Mouse (Mus musculus) limb, embryonic 14.5 days (tissue): ENCODE data around the gene Gm5134. TPM values are rescaled to one million over a fixed set of nuclear protein-coding genes. Genes with fewer than 3 reads are reported as not detected.
A peak's percentile ranks its signal among the peaks of the same experiment; 100 is the strongest.

ENCODE experiments used
- ATAC-seq: fragments of 200-750 bp; cut with Nextera tagmentation; 2 replicates; pipeline ENCODE4 v1.8.0; 2017; ENCODE audit warnings: low read depth, moderate number of reproducible peaks, moderate TSS enrichment; ENCODE audit not compliant: low FRiP score
- DNase-seq: peaks from one replicate; pipeline ENCODE4 v3.0.0-alpha.2; 2015; ENCODE audit warnings: low spot score
- H3K27ac ChIP-seq: fragments of 300-500 bp; sonication (generic); replicated peaks from 2 replicates; pipeline ENCODE4 v1.5.1; 2014; ENCODE audit warnings: low read depth, mild to moderate bottlenecking, low read length, moderate library complexity, mixed read lengths
- H3K27me3 ChIP-seq: fragments of 300-500 bp; sonication (generic); 2 replicates; pipeline ENCODE4 v1.6.1; 2014; ENCODE audit warnings: low read length, mixed read lengths; ENCODE audit not compliant: control insufficient read depth, insufficient read depth
- H3K36me3 ChIP-seq: fragments of 300-500 bp; sonication (generic); 2 replicates; pipeline ENCODE4 v1.6.1; 2014; ENCODE audit warnings: mild to moderate bottlenecking, low read length, moderate library complexity, mixed read lengths; ENCODE audit not compliant: control insufficient read depth, insufficient read depth
- H3K4me1 ChIP-seq: fragments of 300-500 bp; sonication (generic); 2 replicates; pipeline ENCODE4 v1.6.1; 2014; ENCODE audit warnings: antibody characterized with exemption, low read length, mixed read lengths; ENCODE audit not compliant: control insufficient read depth, insufficient read depth
- H3K4me2 ChIP-seq: fragments of 300-500 bp; sonication (generic); replicated peaks from 2 replicates; pipeline ENCODE4 v1.6.1; 2014; ENCODE audit warnings: low read depth, mild to moderate bottlenecking, low read length, moderate library complexity; ENCODE audit not compliant: severe bottlenecking
- H3K4me3 ChIP-seq: fragments of 300-500 bp; sonication (generic); replicated peaks from 2 replicates; pipeline ENCODE4 v1.5.1; 2014; ENCODE audit warnings: low read length
- H3K9ac ChIP-seq: fragments of 300-500 bp; sonication (generic); 2 replicates; pipeline ENCODE4 v1.6.1; 2014; ENCODE audit warnings: mild to moderate bottlenecking, low read depth, low read length, moderate library complexity; ENCODE audit not compliant: severe bottlenecking
- H3K9me3 ChIP-seq: fragments of 300-500 bp; sonication (generic); 2 replicates; pipeline ENCODE4 v1.6.1; 2016; ENCODE audit warnings: low read length; ENCODE audit not compliant: control insufficient read depth
- POLR2A ChIP-seq: fragments of 200-500 bp; IDR thresholded peaks from 2 replicates; pipeline ENCODE4 v1.8.0; 2012; ENCODE audit warnings: inconsistent platforms, mild to moderate bottlenecking, moderate library complexity, borderline replicate concordance; ENCODE audit not compliant: insufficient read depth, insufficient read length; ENCODE audit errors: extremely low read depth
- WGBS: fragments of 180-500 bp; shearing (Covaris S2); extraction: QIAGEN DNeasy Blood & Tissue Kit; methylation state at CpG from one replicate; pipeline ENCODE4 v1.1.7; 2014; 5-methylcytosine and 5-hydroxymethylcytosine counted together
- polyA plus RNA-seq, 2 experiments: library from polyadenylated mRNA; depleted of rRNA in 1 of 2; stranded (reverse) in 1 of 2; unstranded in 1 of 2; fragments of >200 nt; fragmentation: Nextera tagmentation in 1 of 2; extraction: Ambion mirVana in 1 of 2; gene quantifications; 2 replicates each; pipeline versions ENCODE4 v1.2.1 to v1.2.3; 2012 to 2014

Gene Gm5134
- polyA plus RNA-seq, 2 experiments: 0.04 to 0.10 TPM

GRCm38 (mm10) chr10:75916840-75917239, 37.5 kb upstream of the Gm5134 start:
- Histone ChIP-seq H3K9me3 (no peaks in the 10 kb centered on the region), H3K4me1 (peaks cover 24% of the 10 kb centered on the region), H3K36me3 (peaks cover 61% of the 10 kb centered on the region), H3K4me3 (no peak overlapping the region), H3K27me3 (no peaks in the 10 kb centered on the region), H3K9ac (no peak overlapping the region), H3K4me2 (no peak overlapping the region; the same call in 1 of the 2 replicates), H3K27ac (0 out of 2 replicates have a peak overlapping the region, but pooled peaks have one; percentile 65)
- no peak for TF ChIP-seq POLR2A
- ATAC-seq (0 out of 2 replicates have a peak, but pooled peaks have one; percentile 6), DNase-seq (peak; percentile 73)
- WGBS: 29% methylated on average over 8 of the region's 8 CpGs

- no peak overlapping the region for H3K9ac ChIP-seq
- no peak overlapping the region for H3K4me3 ChIP-seq
- ATAC-seq: no peak
- peaks cover 55% of the 10 kb centered on the region for H3K36me3 ChIP-seq
- H3K4me2 ChIP-seq: no peak overlapping the region
- no peaks in the 10 kb centered on the region for H3K27me3 ChIP-seq
- H3K4me1 ChIP-seq: peaks cover 24% of the 10 kb centered on the region
- TF ChIP-seq POLR2A: no peak
- 81% methylated on average over 5 of the region's 5 CpGs for WGBS
- H3K9me3 ChIP-seq: no peaks in the 10 kb centered on the region
- no peak for DNase-seq
- no peak overlapping the region for H3K27ac ChIP-seq
Observed at GRCm38 (mm10) chr10:75919026-75919425, 35.3 kb upstream of the Gm5134 start.

- Histone ChIP-seq H3K36me3 (peaks cover 55% of the 10 kb centered on the region), H3K27ac (peak within 1 kb of the TSS; percentile 92), H3K27me3 (no peaks in the 10 kb centered on the region), H3K4me1 (peaks cover 24% of the 10 kb centered on the region), H3K4me2 (peak within 1 kb of the TSS; percentile 70), H3K4me3 (peak within 1 kb of the TSS; percentile 80), H3K9me3 (no peaks in the 10 kb centered on the region), H3K9ac (peak within 1 kb of the TSS; percentile 94)
- DNase-seq (peak; percentile 95), ATAC-seq (peak; percentile 91)
- under 1% methylated on average over 66 of the region's 76 CpGs for WGBS
- TF ChIP-seq POLR2A: 0 out of 2 replicates have a peak, but pooled peaks have one; percentile 74
Observed at GRCm38 (mm10) chr10:75921026-75921725, 33.1 kb upstream of the Gm5134 start, which contains the start of gene Smarcb1. Smarcb1 (minus strand) TSS chr10:75921617.

DNA sequence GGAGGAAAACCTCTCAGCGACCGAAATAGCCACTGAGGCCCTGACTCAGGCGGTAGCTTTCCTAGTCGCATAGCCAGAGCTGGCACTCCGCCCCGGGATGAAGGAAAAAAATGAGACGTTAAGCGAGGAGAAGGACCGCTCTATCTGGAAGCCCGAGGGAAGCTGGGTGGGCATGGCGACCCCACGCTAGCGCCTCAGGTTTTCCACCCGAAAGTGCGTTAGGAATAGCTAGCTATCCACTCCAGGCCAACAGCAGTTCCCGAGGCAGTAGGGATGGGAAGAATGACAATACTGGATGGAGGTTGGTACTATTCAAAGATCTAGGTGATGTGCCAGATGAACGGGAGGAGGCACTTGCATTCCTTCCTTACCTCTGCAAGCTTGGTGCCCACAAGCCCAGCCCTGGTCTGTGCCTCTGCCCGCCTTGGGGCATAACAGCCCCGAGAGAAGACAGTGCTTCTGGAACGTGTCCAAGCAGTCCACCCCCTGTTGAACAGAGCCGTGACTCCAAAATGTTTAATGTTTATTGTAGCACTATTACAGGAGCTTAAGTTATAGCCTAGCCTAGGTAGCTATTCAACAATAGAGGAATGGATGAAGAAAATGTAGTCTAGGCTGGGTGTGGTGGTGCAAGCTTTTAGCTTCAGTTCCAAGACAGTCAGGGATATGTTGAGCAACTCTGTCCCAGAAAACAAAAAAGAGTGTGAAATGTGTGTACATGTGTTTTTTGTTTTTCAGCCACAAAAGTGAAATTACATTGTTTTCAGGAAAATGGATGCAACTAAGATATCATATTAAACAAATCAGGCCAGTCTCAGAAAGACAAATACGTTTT, 32.4 kb upstream of the Gm5134 start:
- H3K27me3 ChIP-seq: no peaks in the 10 kb centered on the region
- H3K4me1 ChIP-seq: peaks cover 22% of the 10 kb centered on the region
- H3K4me3 ChIP-seq: peak overlapping the region; percentile 80
- peaks cover 55% of the 10 kb centered on the region for H3K36me3 ChIP-seq
- WGBS: 6% methylated on average over 22 of the region's 22 CpGs
- TF ChIP-seq POLR2A: no peak
- peak overlapping the region; percentile 50 for H3K4me2 ChIP-seq
- ATAC-seq (peak; percentile 20; the same call in 1 of the 2 replicates), DNase-seq (peak; percentile 33)
- H3K9me3 ChIP-seq: no peaks in the 10 kb centered on the region
- H3K9ac ChIP-seq: peak overlapping the region; percentile 94
- peak overlapping the region; percentile 92 for H3K27ac ChIP-seq

- WGBS: 55% methylated on average over 2 of the region's 2 CpGs
- TF ChIP-seq POLR2A: no peak
- Histone ChIP-seq H3K9me3 (no peaks in the 10 kb centered on the region), H3K4me3 (no peak overlapping the region), H3K9ac (no peak overlapping the region), H3K4me1 (peaks cover 9% of the 10 kb centered on the region), H3K27ac (no peak overlapping the region), H3K27me3 (no peaks in the 10 kb centered on the region), H3K4me2 (no peak overlapping the region), H3K36me3 (peaks cover 56% of the 10 kb centered on the region)
- ATAC-seq: no peak
- no peak for DNase-seq
Observed at GRCm38 (mm10) chr10:75924324-75924723, 30.0 kb upstream of the Gm5134 start.
